Mouse (Mus musculus): ENCODE measurements at regions not wholly inside any gene's neighbourhood (a gene's known extent, or its start where the extent isn't known, plus 50 kb on each side); places are given as distances from the start of the nearest gene placed in this dataset.

GRCm38 (mm10) chr2:12026220-12026619 is 248.5 kb downstream of the Ankrd16 start:
- 82% methylated on average over 1 of the region's 1 CpGs for WGBS
- no peak for DNase-seq (ENCODE audit: low spot score)
- TF ChIP-seq CTCF (IDR thresholded peaks at IDR 0.05): no peak
- TF ChIP-seq EP300 (IDR thresholded peaks at IDR 0.05): no peak

GRCm38 (mm10) chr2:12033518-12034322 is 256.0 kb downstream of the Ankrd16 start:
- ATAC-seq (peak; percentile 66), DNase-seq (ENCODE audit: low spot score) (peak; percentile 37)
- Histone ChIP-seq H3K4me2 (replicated peaks; ENCODE audit: low read depth, low read length) (peak overlapping the region; percentile 40), H3K9ac (replicated peaks; ENCODE audit: low read depth) (no peak overlapping the region), H3K9me3 (ENCODE audit: low read length) (no peaks in the 10 kb centered on the region), H3K4me3 (ENCODE audit: low read depth, low read length) (no peak overlapping the region), H3K4me1 (ENCODE audit: insufficient read depth, low read depth, low read length) (no peaks in the 10 kb centered on the region), H3K27ac (ENCODE audit: low read length) (peak overlapping the region; percentile 57; the same call in 1 of the 2 replicates), H3K27me3 (replicated peaks; ENCODE audit: insufficient read depth, low read length) (no peaks in the 10 kb centered on the region), H3K36me3 (ENCODE audit: insufficient read depth, low read length) (no peaks in the 10 kb centered on the region)
- TF ChIP-seq CTCF (IDR thresholded peaks at IDR 0.05) (no peak), EP300 (IDR thresholded peaks at IDR 0.05) (no peak)
- WGBS: 42% methylated on average over 11 of the region's 11 CpGs

More at GRCm38 (mm10) chr2:12026220-12026619, 248.5 kb downstream of the Ankrd16 start:
- no peak overlapping the region for H3K4me3 ChIP-seq (ENCODE audit: low read depth, low read length)
- no peak overlapping the region for H3K9ac ChIP-seq (replicated peaks; ENCODE audit: low read depth)
- no peaks in the 10 kb centered on the region for H3K36me3 ChIP-seq (ENCODE audit: insufficient read depth, low read length)
- no peak overlapping the region for H3K4me2 ChIP-seq (replicated peaks; ENCODE audit: low read depth, low read length)
- H3K4me1 ChIP-seq (ENCODE audit: insufficient read depth, low read depth, low read length): peaks cover 5% of the 10 kb centered on the region; the same call in 1 of the 2 replicates
- no peak overlapping the region for H3K27ac ChIP-seq (ENCODE audit: low read length)
- H3K9me3 ChIP-seq (ENCODE audit: low read length): no peaks in the 10 kb centered on the region
- ATAC-seq: no peak
- no peaks in the 10 kb centered on the region for H3K27me3 ChIP-seq (replicated peaks; ENCODE audit: insufficient read depth, low read length)

- Histone ChIP-seq H3K27me3 (replicated peaks; ENCODE audit: insufficient read depth, low read length) (no peaks in the 10 kb centered on the region), H3K27ac (ENCODE audit: low read length) (no peak overlapping the region), H3K9me3 (ENCODE audit: low read length) (no peaks in the 10 kb centered on the region), H3K4me2 (replicated peaks; ENCODE audit: low read depth, low read length) (no peak overlapping the region), H3K9ac (replicated peaks; ENCODE audit: low read depth) (no peak overlapping the region), H3K36me3 (ENCODE audit: insufficient read depth, low read length) (no peaks in the 10 kb centered on the region), H3K4me1 (ENCODE audit: insufficient read depth, low read depth, low read length) (no peaks in the 10 kb centered on the region), H3K4me3 (ENCODE audit: low read depth, low read length) (no peak overlapping the region)
- WGBS: 66% methylated on average over 8 of the region's 8 CpGs
- ATAC-seq: no peak
- TF ChIP-seq EP300 (IDR thresholded peaks at IDR 0.05): no peak
- TF ChIP-seq CTCF (IDR thresholded peaks at IDR 0.05): no peak
- no peak for DNase-seq (ENCODE audit: low spot score)
Measured at GRCm38 (mm10) chr2:12034323-12034585, 256.6 kb downstream of the Ankrd16 start.

GRCm38 (mm10) chr2:12049386-12049785 is 252.3 kb downstream of the Itga8 start:
- Histone ChIP-seq H3K4me2 (replicated peaks; ENCODE audit: low read depth, low read length) (no peak overlapping the region), H3K27me3 (replicated peaks; ENCODE audit: insufficient read depth, low read length) (no peaks in the 10 kb centered on the region), H3K4me1 (ENCODE audit: insufficient read depth, low read depth, low read length) (no peaks in the 10 kb centered on the region), H3K4me3 (ENCODE audit: low read depth, low read length) (no peak overlapping the region), H3K9ac (replicated peaks; ENCODE audit: low read depth) (no peak overlapping the region), H3K36me3 (ENCODE audit: insufficient read depth, low read length) (no peaks in the 10 kb centered on the region), H3K27ac (ENCODE audit: low read length) (no peak overlapping the region), H3K9me3 (ENCODE audit: low read length) (no peaks in the 10 kb centered on the region)
- ATAC-seq (no peak), DNase-seq (ENCODE audit: low spot score) (no peak)
- no peak for TF ChIP-seq CTCF (IDR thresholded peaks at IDR 0.05)
- TF ChIP-seq EP300 (IDR thresholded peaks at IDR 0.05): no peak
- WGBS: 70% methylated on average over 7 of the region's 7 CpGs

GRCm38 (mm10) chr2:12049972-12050371 is 251.8 kb downstream of the Itga8 start:
- Histone ChIP-seq H3K36me3 (ENCODE audit: insufficient read depth, low read length) (no peaks in the 10 kb centered on the region), H3K9ac (replicated peaks; ENCODE audit: low read depth) (no peak overlapping the region), H3K4me2 (replicated peaks; ENCODE audit: low read depth, low read length) (no peak overlapping the region), H3K9me3 (ENCODE audit: low read length) (no peaks in the 10 kb centered on the region), H3K4me1 (ENCODE audit: insufficient read depth, low read depth, low read length) (no peaks in the 10 kb centered on the region), H3K27me3 (replicated peaks; ENCODE audit: insufficient read depth, low read length) (no peaks in the 10 kb centered on the region), H3K4me3 (ENCODE audit: low read depth, low read length) (no peak overlapping the region), H3K27ac (ENCODE audit: low read length) (no peak overlapping the region)
- TF ChIP-seq CTCF (IDR thresholded peaks at IDR 0.05): peak; percentile 59
- TF ChIP-seq EP300 (IDR thresholded peaks at IDR 0.05): no peak
- ATAC-seq: no peak
- peak; percentile 17 for DNase-seq (ENCODE audit: low spot score)

- Histone ChIP-seq H3K9me3 (ENCODE audit: low read length) (no peaks in the 10 kb centered on the region), H3K27me3 (replicated peaks; ENCODE audit: insufficient read depth, low read length) (no peaks in the 10 kb centered on the region), H3K9ac (replicated peaks; ENCODE audit: low read depth) (no peak overlapping the region), H3K4me2 (replicated peaks; ENCODE audit: low read depth, low read length) (no peak overlapping the region), H3K36me3 (ENCODE audit: insufficient read depth, low read length) (no peaks in the 10 kb centered on the region), H3K27ac (ENCODE audit: low read length) (no peak overlapping the region), H3K4me1 (ENCODE audit: insufficient read depth, low read depth, low read length) (no peaks in the 10 kb centered on the region), H3K4me3 (ENCODE audit: low read depth, low read length) (no peak overlapping the region)
- no peak for TF ChIP-seq CTCF (IDR thresholded peaks at IDR 0.05)
- TF ChIP-seq EP300 (IDR thresholded peaks at IDR 0.05): no peak
- DNase-seq (ENCODE audit: low spot score) (no peak), ATAC-seq (peak; percentile 9; the same call in 1 of the 2 replicates)
- 29% methylated on average over 8 of the region's 8 CpGs for WGBS
Measured at GRCm38 (mm10) chr2:12053404-12054164, 248.1 kb downstream of the Itga8 start.

All from lung, postnatal 0 days (tissue).